Mouse (Mus musculus): ENCODE data around the gene Fam78b. TPM values are rescaled to one million over a fixed set of nuclear protein-coding genes. Genes with fewer than 3 reads are reported as not detected.

Fam78b gene
- polyA plus RNA-seq, 3 experiments from 2014 or later = not detected

DNA sequence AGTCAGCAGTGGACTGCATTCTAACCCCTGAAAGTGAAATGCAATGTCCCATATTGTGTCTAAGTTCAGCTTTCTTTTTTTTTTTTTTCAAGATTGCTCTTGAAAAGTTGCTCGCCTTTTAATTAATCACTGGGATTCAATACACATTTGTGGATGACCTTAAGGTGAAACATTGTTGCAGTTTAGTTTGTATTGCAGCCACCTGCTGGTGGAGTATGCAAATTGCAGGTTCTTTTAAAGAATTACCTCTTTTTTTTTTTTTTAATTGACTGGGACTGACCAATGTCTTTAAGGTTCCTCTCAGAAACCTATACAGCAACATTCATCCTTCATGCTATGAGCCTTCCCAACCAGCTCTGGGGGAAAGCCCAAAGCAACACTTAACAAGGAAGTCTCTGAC, 33.2 kb downstream of the Fam78b start:
- ATAC-seq = no peak

- ATAC-seq = no peak
These were observed 41.3 kb downstream of the Fam78b start for GRCm38 (mm10) chr1:167042558-167042957.

DNA sequence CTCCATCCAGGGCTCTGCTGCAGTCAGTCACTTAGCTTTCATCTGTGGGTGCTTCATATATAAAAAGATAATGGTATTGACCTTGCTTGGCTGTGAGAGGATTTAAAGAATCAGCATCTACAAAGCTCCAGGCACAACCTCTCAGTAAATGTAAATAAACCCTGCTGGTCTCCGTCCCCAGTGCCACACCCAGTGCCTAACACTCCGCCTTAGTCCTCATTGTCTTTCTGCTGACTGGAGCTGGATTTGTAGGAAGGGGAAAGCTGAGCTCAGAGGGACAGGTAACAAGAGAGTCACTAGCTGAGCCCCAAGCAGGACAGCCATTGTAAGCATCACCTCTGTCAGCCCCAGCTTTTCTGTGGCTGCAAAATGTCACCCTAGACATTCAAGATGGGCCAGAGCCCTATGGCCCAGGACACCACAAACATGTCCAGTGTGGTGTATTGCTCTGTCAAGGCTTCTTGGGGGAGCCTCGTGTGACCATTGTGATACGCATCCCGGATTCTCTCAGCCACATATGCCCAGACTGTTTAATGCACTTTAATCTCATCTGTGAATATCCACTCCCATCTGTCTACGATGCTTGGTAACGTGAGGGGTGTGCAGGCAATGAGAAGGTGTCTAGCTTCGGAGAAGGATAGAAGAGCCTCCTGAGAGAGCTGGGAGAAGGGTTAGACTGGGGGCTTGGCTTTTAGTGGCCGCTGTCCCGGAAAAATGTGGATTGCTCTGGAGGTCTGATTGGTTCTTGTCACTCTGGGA, 45.1 kb downstream of the Fam78b start:
- ATAC-seq = no peak

DNA sequence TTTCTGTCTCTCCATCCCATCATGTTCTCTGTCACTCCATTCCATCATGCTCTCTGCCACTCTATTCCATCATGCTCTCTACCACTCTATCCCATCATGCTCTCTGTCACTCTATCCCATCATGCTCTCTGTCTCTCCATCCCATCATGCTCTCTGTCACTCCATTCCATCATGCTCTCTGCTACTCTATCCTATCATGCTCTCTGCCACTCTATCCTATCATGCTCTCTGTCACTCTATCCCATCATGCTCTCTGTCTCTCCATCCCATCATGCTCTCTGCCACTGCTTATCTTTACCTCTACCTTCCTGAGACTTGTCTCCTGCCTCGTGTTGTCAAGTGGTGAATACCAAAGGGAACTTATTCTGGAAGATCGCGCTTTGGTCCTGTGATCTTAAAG, 49.6 kb downstream of the Fam78b start:
- no peak for ATAC-seq

DNA sequence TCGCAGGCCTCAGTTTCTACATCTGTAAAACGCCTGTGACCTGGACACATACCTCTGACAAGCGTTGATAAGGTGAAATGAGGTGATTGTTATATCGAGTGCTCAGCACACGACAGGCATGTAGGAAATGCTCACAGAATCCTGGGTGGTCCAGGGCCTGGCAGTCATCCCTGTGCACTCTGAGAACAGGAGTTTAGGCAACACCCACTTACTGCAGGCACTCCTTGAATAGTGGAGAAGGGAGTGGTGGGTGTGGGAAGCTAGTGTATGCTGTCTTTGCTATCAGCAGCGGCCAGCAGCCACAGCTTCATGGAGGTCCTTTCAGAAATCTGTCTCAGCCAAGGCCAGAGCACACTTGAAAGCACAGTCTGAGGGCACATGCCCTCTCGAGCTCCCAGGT, 52.8 kb downstream of the Fam78b start:
- no peak for ATAC-seq

GRCm38 (mm10) chr1:167057543-167057942, 56.3 kb downstream of the Fam78b start:
- ATAC-seq = no peak

- ATAC-seq = no peak
These were observed 58.5 kb downstream of the Fam78b start for GRCm38 (mm10) chr1:167059550-167060285.

GRCm38 (mm10) chr1:167063971-167064370, 62.8 kb downstream of the Fam78b start:
- ATAC-seq = no peak

DNA sequence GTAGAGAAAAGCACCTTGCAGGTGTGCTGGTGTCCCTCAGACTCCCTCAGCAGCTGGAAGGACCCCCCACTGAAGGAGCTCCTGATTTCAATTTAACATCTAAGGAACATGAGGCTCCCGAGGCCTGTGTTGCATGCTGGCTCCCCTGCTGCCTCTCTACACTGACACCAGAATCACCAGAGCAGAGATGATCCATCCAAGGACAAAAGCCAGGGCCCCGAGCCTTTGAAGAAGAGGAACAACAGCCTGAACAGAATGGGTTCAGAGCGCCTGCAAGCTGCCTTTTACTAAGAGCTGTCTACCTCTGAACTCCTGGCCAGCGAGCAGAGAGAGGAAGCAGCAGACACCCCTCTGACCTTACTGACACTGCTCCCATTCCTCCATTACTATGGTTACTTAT, 64.3 kb downstream of the Fam78b start:
- ATAC-seq = no peak

GRCm38 (mm10) chr1:167065986-167066385, 64.8 kb downstream of the Fam78b start:
- ATAC-seq = no peak

- ATAC-seq = no peak
These were observed 65.7 kb downstream of the Fam78b start for GRCm38 (mm10) chr1:167066933-167067341.

GRCm38 (mm10) chr1:167069741-167070140, 68.5 kb downstream of the Fam78b start:
- ATAC-seq = no peak

DNA sequence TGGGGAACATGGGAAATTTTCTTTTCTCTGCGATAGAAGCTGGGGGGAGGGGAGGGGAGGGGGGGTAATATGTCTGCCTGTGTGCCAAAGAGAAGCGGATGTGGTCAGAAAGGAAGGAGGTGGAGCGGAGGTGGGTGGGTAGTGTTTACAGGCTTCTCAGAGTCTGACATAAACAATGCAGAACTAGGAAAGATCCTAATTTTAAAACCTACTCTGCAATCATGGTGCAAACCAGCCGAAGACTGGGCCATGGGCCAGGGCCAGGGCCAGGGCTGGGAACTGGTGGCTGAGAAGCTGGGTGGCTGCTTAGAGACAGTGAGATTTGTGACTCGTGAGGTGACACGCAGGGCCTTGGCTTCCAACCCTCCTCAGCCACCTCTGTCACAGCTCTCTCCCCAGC, 69.1 kb downstream of the Fam78b start:
- no peak for ATAC-seq

- no peak for ATAC-seq
These were observed 74.5 kb downstream of the Fam78b start for GRCm38 (mm10) chr1:167075726-167076125.

DNA sequence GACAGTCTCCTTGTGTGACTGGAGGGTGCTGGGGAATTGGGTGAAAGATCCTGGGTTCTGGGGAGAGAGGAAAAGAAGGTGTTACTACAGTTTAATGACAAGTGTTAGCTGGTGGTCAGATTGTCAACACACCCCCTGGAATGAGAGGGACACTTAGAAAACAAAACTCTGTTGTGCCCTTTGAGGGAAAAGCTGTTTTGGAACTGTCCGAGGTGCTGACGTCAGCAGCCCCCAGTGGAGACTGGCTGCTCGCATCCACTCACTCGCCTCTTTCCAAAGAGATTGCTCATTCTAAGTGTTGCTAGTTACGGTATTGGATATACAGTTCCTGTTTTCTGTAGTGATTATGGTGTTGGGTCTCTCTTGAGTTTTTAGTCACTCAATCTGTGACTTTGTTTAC, 78.3 kb downstream of the Fam78b start:
- ATAC-seq = no peak

DNA sequence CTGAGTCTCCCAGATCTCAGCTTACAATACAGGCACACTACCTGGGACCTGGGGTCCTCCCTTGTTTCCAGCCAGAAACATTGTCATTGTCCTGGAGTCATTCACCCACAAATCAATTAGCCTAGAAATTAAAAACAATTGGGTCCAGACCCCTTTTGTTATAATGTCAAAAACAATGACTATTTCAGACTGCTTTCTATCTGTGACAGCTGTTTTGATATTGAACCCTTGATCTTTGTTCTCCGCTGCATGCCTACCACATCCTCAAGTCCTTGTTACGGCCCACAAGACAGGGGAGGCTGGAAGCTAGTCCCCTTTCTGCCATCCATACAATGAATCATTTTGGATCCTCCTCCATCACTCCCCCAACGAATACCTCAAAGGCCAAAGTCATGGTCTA, 80.7 kb downstream of the Fam78b start:
- no peak for ATAC-seq

DNA sequence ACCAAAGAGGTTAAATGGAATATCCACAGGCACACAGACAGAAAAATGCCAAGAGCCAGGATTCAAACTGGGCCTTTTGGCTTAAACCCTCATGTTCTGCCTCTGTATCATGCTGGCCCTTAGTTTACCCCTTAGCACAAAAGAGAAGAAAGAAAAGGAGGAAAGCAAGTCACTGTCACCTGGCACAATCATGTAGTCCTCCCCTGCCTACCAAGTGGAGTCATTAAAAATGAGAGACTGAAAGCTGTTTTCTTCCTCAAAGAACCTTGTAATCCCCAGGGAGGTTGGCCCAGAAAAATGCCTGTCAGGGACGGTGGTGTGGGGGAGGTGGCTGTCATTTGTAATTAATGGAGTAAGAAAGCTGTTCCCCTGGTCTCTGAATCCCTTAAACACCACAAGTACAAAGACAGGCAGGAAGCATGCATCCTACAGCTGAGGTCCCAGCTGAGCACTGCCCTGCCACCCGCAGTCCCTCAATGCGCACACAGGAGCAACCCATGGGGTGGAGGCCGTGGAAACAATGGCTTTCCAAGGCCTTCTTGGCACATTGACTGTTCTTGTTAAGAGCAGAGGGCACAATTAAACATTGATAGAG, 81.4 kb downstream of the Fam78b start:
- no peak for ATAC-seq

GRCm38 (mm10) chr1:167083181-167083580, 82.0 kb downstream of the Fam78b start:
- ATAC-seq = no peak

DNA sequence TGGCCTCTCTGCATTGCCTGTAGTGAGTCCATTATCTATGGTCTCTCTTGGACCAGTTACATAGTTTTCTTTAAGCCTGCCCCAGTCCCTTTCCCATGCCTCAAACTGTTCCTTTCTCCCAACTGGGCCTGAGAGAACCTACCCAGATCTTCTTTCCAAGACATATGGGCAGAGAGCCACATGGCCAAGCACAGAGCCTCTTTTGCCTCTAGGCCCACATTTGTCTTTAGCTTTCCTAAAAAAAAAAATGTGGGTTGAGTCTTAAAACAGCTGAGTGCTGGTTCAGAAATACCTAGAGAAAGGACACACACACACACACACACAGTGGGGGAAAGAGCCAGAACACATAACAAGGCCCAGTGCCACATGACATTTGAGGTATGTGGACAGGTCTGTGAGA, 83.1 kb downstream of the Fam78b start:
- ATAC-seq = no peak

DNA sequence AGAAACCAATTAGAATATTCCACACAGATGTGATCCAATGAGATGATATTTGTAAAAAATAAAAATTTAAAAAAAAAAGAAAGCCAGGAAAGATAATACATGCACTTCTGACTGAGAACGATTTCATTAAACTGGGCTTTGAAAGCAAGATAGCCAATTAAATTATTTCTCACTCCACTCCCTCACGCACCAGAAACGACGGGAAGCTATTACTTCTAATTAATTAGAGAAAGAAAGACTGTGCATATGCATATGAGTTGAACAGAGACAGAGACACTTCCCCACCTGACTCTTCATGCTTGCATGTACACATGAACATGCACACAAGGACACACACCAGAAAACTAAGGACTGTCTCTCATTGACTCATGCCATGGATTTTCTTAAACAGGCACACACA, 84.2 kb downstream of the Fam78b start:
- ATAC-seq = no peak

DNA sequence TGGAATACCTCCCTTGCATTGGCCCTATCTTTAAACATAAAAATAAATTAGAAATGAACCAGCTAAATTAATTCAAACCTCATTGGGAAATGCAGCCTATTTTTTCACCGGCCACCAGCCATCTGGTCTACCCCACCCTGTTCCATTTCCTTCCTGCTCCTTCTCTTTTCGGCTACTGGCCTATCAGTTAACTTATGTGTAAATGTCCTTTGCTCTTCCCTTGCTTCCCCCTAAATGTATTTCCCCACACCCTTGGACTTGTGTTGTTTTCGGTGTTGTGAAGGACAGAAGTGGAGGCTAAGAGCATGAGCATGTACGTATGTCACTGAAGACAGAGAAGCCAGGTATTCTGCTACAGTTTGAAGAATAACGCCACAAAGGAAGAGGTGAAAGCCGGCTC, 89.2 kb downstream of the Fam78b start:
- ATAC-seq = no peak

DNA sequence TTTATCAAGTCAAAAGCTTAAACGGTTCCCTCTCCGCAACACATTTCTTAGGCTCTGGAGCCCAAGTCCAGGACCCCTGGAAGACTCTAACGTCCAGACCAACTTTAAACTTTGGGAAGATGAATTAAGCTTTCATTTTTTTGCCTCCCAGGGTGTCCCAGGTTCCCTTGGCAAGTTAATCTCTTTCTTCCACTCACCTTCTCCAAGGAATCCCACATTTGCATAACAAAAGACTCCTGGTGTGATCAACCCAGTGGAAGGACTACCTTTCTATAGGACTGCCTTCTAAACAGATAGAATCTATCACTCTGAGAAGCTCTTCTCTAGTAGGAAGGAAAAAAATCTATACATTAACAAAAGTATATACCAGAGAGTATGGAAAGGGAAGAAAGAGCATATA, 92.3 kb downstream of the Fam78b start:
- ATAC-seq = no peak

DNA sequence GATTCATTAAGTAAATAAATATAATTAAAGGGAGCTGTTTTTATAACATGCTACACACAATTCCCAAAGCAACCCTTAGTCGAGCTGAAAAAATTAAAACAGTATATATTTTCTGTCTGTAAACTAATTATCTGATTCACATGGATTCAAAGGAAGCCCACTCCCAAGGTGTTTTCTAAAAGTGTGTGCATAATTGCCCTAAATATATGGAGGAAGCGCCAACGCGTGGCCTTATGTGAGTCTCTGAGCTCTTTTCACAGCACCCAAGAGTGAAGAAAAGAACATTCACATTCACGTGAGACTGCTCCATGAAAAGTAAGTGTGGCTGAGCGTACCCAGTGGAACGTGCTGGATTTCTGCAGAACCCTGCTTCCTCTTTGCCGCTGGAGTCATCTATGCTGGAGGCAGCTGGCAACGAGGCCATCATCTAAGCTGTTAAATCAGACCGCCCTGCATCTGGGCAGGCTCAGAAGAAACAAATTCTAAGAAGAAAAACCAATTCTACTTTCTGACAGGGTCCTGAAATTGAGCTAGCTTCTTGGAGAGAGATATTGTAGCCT, 93.5 kb downstream of the Fam78b start:
- no peak for ATAC-seq

DNA sequence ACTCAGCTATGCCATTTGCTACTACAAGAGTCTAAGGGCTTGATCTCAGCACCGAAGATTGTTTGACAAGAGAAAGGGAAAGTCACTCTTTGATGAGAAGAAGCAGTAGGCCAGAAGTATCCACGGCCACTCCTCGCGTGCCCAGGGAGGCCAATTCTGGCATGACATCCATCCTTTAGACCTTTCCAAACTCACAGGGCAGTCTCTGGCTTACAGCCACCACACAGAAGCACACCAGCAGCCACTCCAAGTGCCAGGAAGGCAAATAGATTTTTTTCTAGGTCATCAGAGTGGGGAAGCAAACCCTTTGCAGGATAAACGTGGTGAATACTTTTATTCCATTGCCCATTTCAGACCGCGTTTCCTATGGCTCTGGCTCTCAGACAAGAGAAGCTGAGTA, 97.5 kb downstream of the Fam78b start:
- no peak for ATAC-seq

All from inflammation-experienced regulatory T-cells, adult 6 months (primary cell).